Mouse (Mus musculus) thymus, postnatal 0 days (tissue): ENCODE results near the gene Inmt. TPM values are rescaled to one million over a fixed set of nuclear protein-coding genes. Genes with fewer than 3 reads are reported as not detected.

Source experiments
- DNase-seq: peaks from one replicate; pipeline ENCODE4 v3.0.0-alpha.2; 2015; ENCODE audit warnings: low spot score
- polyA plus RNA-seq: library from polyadenylated mRNA; unstranded; fragments of >200 nt; fragmentation: Nextera tagmentation; extraction: Ambion mirVana; gene quantifications from 2 replicates; pipeline ENCODE4 v1.2.1, GENCODE M21; 2015

Gene Inmt
- polyA plus RNA-seq, 1 experiment from 2014 or later: 3.0 TPM

DNA sequence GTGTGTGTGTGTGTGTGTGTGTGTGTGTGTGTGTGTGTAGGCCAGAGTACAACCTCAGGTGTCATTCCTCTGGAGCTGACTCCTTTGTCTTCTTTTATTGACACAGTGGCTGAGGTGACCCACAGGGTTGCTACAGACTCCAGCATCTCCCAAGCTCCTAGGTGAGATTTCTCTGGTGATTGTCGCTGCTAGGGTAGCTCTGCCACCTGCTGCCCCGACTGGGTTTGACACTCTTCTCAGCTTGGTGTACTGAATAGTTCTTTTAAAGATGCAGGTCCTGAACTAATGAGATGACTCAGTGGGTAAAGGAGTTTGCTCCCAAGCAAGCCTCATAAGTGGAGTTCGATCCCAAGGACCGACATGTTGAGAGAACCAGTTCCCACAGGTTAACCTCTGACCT is 3.2 kb downstream of the Inmt start:
- DNase-seq: no peak

DNA sequence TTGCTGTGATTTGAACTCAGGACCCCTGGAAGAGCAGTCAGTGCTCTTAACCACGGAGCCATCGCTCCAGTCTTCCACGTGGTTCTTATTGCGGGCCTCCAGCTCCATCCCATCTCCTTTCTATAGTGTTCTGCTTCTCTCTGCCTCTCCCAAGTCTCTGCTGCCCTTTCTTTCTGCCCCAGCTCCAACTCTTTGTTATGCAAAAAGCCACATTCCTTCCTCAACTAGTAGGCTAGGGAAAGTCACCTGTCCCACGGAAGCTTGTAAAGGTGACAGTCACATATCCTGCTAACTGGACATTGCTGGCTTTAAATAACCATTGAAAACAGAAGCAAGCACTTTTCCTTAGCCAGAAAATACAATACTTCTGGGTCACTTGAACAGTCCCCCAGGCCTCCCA is 5.0 kb downstream of the Inmt start:
- DNase-seq: no peak

DNA sequence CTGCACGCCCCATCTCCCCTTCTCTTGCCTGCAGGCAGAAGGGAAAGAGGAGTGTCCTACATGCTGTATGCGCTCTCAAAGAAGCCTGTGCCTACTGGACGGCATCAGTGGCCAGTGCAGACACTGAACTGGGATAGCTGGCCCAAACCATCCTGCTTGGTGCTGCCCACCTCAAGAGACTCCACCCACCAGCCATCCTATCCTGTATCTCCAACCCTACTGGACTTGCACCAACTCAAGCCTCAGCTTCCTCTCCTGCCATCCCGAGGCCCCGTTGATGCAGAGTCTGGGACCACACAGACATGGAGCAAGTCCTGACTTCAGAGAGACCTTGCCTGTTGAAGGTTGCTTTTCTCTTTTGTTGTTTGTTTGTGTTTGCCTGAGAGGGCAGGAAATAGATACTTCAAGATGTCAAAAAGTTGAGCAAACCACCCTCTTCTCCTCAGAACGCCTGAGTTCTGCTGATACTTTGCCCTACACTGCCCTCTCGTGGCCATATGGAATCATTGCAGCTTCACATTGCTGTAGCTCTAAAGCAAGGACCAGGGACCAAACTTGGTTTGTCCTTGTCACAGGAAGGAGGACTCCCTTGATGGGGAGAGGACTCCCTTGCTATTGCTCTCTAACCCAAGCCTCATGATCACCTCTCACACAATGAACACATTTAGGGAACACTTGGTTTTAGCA is 7.9 kb downstream of the Inmt start:
- peak; percentile 81 for DNase-seq

DNA sequence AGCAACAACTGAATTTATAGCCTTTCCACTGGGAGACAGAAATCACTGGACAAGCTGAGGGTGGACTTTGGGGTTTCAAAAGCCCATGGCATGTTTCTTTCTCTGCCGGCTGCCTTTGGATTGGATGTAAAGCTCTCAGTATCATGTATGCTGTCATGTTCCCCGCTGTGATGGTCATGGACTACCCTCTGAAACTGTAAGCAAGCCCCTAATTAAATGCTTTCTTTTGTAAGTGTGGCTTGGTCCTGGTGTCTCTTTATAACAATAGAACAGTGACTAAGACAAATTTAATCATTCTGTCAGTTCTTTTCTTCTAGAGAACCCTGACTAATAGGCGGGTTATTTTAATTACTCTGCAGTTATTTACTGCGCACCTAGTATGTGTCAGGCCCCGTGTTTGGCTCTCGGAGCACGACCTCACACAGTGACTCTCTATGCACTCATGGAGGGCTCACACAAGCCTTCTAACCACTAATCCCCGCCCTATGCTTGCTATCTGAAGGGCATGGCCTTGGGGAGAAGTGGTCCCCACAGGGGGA is 11.7 kb downstream of the Inmt start:
- no peak for DNase-seq

DNA sequence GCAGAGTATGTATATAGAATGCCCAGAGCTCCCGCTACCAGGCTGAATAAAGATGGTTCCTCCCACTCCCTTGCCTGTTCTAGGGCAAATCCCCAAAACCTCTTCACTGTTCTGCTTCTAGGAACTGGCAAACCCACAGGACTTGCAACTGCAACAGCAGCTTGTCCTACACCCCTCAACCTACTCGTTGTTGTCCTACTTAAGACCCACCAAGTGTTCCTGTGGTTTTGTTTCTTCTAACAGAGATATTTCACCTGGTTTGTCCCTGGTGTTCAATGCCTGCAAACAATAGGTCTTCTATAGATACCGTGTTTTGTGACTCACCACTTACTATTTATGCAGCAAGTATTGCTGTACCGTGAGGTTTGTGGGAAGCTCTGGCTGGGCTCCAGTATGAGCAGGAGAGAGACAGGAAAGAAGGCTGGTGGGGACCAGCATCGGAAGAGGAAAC is 13.5 kb downstream of the Inmt start:
- DNase-seq: no peak

DNA sequence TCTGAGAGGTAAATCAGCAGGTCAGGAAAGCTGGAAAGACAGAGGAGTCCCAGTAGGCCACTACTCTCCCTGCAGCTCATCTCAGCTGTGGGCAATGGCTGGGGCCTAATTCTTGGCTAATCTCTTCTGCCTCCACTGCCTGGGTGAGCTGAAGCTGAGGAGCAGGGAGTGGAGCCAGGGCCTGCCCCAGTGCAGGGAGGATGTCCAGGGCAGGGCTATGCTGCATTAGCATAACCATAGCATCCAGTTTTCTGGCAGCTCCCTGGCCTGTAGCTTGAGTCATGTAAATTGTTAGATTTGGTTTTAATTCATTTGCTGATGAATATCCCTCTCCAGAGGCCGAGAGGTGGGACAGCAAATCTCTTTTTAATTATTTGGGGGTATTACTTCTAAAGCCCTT is 15.6 kb downstream of the Inmt start:
- no peak for DNase-seq

DNA sequence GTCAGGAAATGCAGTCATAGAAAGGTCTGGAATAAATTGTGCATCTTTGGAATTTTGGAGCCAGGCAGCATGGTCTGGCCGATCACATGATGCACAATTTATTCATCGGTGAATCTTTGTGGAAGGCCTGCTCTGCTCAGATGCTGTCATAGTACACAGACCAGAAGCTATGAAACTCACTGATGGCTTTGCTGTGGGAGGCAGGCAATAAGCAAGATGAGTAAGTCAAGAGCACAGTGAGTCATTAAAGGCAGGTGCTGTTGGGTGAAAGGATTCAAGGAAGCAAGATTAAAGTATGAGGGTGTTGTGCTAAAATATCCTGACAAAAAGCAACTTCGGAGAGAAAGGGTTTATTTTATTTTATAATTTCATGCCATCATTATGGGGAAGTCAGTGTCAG is 22.6 kb downstream of the Inmt start:
- DNase-seq: no peak

DNA sequence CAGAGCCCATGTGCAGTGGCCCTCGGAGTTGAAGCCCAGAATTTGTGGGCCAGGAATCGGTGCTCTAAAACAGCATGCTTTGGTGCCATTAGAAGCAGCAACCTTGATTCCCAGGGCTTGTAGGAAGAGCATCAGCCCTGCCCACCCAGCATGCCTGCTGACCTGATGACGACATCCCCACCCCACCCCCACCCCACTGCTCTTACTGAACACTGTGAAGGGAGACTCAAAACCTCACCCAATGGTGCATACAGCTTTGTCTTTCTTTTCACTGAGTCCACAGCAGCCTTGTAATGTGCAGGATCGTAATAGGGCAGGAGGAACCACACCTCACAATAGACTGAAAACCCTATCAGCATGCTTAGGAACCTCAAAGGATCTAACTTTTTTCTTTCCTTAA is 28.7 kb downstream of the Inmt start:
- DNase-seq: no peak

DNA sequence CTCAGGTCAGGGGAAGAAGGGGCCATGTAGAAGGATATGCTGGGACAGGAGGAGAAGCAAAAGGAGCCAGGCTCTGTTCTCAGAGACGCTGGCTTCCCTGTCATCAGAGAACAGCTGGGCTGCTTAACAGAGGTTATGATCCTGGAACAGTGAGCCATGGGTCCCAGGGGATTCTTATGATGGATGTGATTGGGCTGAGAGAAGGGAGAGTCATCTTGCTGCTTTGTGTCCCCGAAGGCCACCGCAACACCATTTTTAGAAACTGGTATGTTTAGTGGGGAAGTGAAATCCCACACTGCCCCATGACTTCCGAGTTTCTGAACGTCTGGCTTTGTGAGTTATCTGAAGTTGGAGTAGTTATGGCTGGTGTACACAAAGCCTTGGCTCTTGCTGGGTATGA is 29.6 kb downstream of the Inmt start:
- DNase-seq: no peak

DNA sequence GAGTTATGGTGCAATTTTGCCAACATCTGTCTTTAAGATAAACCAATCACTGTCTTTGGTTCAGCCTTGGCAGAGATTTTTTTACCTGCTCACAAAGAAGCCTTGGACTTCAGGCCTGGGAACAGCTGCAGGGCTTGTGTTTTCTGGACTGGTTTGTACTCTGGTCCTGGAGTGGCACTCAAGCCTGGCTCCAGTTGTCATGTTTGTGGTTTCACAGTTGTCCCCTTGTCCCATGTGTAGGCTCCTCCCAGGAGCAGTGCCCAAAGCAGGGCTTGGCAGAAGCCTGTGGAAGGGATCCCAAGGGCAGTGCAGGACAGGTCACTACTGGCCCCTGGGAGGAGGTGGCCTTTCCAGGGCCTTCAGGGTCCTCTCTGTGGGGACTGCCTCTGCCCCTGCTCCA is 36.5 kb downstream of the Inmt start:
- DNase-seq: no peak

DNA sequence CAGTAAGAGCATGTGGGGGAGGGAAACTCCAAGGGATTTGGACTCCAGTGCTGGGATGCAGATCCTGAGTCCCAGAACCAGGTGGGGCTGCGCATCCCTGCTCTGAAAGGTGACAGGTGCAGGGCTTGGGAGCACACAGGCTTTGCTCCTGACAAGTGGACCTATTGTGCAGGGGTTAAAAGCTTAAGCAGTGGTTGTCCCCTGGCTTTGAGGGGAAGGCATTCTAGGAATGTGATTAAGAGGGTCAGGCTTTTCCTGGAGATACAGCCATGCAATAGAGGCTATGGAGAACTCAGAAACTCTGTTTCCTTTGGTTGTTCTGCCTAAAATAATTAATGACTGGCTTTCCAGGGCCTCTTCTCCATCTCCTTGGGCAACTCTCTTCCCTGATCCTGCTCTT is 41.4 kb downstream of the Inmt start:
- DNase-seq: no peak

DNA sequence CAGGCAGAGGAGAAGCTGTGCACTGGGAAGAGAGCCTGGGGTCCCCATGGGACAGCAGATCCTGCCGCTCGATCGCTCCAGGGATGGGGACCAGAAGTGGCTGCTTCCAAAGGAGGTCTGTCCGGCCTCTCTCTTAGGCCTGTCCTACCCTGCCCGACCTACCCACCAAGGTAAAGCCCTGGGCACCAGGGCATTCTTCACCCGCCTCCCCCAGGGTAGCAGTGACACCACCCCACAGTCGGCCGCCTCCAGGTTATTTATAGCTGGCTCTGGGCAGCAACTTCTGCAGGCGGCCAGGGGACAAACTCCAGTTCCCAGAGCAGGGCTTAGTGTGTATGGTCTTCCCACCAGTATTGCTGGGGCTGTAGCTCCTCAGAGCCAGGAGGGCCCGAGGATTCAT is 42.0 kb downstream of the Inmt start, which contains the start of gene Crhr2:
Gene Crhr2 (minus strand): TSS at position 223 of the 400 bp plus-strand sequence.
- DNase-seq: no peak

DNA sequence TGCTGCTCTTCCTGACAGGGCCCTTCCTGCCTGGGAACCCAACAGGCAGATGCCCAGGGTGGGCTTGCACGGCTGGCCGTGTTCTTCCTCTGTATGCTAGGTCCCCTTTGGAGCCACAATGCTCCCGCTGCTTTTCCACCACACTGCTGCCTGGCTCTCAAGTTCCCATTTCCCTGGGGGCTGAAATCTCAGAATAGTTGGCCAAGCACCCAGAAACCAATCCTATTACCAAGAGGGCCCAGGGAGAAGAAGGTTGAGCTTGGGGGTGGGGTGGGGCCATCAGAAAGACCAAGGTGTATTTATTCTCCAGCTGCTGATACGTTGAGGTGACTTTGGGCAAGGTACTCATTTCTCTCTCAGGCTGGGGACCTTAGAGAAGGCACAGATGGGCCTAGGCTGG is 43.5 kb downstream of the Inmt start:
- no peak for DNase-seq

DNA sequence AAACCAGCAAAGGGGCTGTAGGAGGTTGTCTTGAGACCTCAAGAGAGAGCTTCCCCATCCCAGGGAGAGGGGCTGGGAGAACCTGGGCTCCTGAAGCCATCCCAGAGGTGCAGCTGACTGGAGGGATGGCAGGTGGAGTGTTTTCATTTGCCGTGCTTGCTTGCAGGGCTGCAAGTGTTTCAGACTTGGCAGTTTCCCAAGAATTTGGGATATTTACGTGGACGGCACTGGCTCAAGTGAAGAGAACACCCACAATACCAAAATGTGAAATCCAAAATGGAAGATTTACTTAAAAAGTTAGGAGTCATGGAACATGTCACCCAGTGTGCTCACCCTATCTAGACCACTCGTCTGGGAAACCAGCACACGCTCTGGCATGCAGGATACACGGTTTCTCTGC is 44.2 kb downstream of the Inmt start:
- no peak for DNase-seq

DNA sequence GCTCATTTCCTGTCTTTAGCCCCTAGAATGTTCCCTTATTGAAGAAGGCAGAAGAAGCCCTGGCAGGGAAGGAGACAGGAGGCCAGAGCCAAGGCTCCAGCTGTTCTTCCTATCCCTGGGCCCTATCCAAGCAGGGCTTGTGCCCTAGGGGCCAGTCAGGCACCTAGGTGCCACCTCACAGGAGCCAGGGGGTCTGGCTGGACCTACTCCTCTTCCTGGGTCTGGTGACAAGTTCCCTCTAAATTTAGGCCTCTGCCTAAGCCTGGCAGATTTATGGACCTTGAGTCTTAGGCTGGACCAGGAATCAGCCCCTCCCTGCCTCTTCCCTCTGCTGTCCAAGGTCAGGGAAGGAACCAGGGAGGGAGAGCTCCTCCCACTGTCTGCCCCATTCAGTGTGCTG is 46.5 kb downstream of the Inmt start:
- DNase-seq: no peak

DNA sequence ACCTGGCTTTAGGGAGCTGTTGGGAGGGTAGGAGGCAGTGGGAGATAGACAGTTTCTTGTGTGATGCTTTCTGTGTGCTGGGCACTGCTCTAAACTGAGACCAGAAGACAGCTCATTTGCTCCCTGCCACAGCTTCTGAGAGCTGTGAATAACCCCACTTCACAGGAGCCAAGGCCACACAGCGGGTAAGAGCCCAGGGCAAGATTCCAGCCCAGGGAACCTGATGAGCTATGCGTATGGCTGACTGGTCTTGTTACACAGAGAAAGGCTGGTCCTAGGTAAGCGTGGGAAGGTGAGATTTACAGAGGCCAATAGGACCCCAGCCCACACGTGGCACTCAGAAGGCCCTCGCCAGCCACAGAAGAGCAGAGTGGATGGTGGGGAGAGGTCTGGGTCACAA is 48.3 kb downstream of the Inmt start:
- DNase-seq: no peak

DNA sequence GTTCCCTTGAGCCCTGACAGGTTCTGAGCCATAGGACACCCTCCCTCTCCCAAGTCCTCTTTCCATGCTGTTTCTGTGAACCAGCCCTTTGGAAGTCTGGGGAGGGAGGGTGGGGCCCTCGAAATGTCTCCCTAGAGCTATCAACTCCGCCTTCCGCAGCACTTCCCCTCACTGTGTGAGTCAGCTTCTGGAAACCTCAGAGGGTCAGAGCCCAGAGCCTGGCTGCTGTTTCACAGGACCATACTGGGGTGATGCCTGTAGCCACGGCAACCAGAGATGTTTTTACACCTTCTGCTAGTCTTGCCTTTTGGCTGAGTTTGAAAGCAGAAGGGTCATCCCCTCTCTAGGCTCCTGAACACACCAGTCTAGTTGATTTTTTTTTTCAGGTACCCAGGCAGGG is 51.8 kb downstream of the Inmt start:
- DNase-seq: no peak

Other genes with a start within 250 kb of the Inmt start
- 3.5 and 4.0 TPM in 2 replicates for gene Nod1, start 202.4 kb downstream of the Inmt start, polyA plus RNA-seq
- gene Ggct, start 182.1 kb downstream of the Inmt start, polyA plus RNA-seq: 12.9 and 16.6 TPM in 2 replicates
- 125 and 130 TPM in 2 replicates for gene Gars, start 137.0 kb downstream of the Inmt start, polyA plus RNA-seq
- 0.07 and 0.12 TPM in 2 replicates for gene Crhr2, start 42.0 kb downstream of the Inmt start, polyA plus RNA-seq
- 2.3 and 3.5 TPM in 2 replicates for gene Mindy4, start 28.3 kb upstream of the Inmt start, polyA plus RNA-seq
- gene Aqp1, start 161.4 kb upstream of the Inmt start, polyA plus RNA-seq: 45.1 and 51.8 TPM in 2 replicates
- 0.10 TPM in 2 replicates for gene Ghrhr, start 201.3 kb upstream of the Inmt start, polyA plus RNA-seq